Mouse (Mus musculus): ENCODE measurements around the gene Col7a1.
A peak's percentile ranks its signal among the peaks of the same experiment; 100 is the strongest.

The Col7a1 gene

DNA sequence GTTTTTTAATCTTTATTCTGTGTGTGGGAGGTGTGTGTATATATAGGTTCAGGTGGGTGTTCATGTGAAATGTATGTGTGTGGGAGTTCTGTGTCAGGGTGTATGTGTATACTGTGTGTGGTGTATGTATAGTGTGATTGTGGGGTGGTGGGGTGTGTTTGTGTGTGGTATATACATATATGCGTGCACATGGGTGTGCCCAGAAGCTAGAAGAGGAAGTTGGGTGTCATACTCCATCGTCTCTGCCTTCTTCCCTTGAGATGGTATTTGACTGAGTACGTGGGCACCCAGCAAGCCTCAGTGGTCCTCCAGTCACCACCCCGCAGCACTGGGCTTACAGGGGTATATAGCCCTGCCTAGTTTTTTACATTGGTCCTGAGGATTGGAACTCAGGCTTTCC lies 68.0 kb downstream of the Col7a1 start:
- DNase-seq (ENCODE audit: low read depth) = peak; percentile 36

GRCm38 (mm10) chr9:109022866-109023685 lies 69.7 kb downstream of the Col7a1 start:
- peak; percentile 68 for DNase-seq (ENCODE audit: low read depth)

DNA sequence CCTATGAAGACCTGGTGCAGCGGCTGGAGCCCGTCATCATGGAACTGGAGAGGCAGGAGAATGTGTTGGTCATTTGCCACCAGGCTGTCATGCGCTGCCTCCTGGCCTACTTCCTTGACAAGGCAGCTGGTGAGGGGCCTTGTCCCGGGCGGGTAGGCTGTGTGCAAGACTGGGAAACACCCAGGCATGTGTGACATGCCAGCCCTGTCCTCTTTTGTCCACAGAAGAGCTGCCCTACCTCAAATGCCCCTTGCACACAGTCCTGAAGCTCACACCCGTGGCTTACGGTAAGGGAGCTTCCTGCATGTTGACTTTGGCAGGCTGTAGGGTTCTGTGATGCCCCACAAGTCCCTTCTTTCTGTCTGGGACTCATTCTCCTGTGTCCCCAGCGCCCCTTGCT lies 74.1 kb downstream of the Col7a1 start:
- no peak for DNase-seq (ENCODE audit: low read depth)

- no peak for DNase-seq (ENCODE audit: low read depth)
Measured at GRCm38 (mm10) chr9:109028421-109028820, 75.0 kb downstream of the Col7a1 start.

DNA sequence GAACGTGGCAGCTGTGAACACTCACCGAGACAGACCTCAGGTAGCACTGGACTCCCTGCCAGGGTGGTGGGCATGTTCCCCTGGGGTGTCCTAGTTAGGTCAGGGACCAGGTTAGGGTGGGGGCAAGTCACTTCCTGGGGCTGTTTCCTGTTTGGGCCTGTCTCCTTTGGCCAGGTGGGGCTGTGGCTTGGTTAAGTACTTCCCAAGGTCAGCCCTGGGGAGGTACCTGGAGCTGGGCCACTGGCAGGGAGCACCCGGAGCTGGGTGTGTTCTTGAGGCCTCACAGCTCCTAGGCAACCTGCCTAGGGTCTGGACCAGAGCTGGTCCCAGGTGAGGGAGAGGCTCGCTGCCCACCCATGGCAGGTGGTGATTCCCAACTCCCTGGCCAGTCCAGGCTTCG lies 75.5 kb downstream of the Col7a1 start:
- DNase-seq (ENCODE audit: low read depth) = no peak

DNA sequence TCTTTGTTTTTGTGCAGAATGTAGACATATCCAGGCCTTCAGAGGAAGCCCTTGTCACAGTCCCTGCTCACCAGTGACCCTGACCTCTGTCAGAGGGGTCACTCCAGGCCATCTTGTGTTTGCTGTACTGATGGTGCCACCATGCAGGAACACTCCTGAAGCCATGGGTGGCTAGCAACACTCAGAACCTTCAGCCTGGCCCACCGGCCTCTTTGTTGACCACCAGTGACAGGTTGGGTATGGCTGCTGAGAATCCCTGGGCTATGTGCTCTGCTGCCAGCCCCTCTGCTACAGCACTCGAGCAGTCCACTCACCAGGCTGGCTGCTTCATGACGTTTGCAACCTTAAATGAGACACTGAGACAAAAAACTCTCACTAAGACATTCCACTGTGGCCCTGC lies 76.9 kb downstream of the Col7a1 start:
- DNase-seq (ENCODE audit: low read depth) = no peak

DNA sequence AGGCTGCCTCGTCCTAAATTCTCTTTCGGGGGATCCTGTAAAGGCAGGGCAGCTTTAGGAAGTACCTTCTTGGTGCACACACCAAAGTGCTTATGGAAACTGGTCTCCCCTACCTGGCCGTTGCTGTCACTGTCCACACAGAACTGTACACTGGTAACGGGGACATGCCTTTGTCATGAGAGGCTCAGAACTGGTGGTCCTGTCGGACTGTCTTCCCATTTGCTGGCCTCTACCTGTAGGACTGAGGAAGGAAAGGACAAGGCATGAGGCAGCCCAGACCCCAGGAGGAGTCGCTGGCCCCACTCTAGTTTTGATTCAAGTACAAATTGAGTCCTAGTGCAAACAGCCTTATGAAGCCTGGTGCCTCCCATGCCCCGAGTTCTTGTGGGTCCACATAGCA lies 77.6 kb downstream of the Col7a1 start:
- no peak for DNase-seq (ENCODE audit: low read depth)

- DNase-seq (ENCODE audit: low read depth) = no peak
Measured at GRCm38 (mm10) chr9:109031686-109032085, 78.3 kb downstream of the Col7a1 start.

- DNase-seq (ENCODE audit: low read depth) = no peak
Measured at GRCm38 (mm10) chr9:109032435-109032834, 79.0 kb downstream of the Col7a1 start.

All from naive thymus-derived CD4-positive, alpha-beta T cell, adult 2 months (primary cell).